Mouse (Mus musculus): ENCODE data around the gene Ydjc. TPM values are rescaled to one million over a fixed set of nuclear protein-coding genes. Genes with fewer than 3 reads are reported as not detected.
A peak's percentile ranks its signal among the peaks of the same experiment; 100 is the strongest.

Gene Ydjc
- total and polyA plus RNA-seq, 3 experiments, result 56.7 to 68.5 TPM; not detected in 1

DNA sequence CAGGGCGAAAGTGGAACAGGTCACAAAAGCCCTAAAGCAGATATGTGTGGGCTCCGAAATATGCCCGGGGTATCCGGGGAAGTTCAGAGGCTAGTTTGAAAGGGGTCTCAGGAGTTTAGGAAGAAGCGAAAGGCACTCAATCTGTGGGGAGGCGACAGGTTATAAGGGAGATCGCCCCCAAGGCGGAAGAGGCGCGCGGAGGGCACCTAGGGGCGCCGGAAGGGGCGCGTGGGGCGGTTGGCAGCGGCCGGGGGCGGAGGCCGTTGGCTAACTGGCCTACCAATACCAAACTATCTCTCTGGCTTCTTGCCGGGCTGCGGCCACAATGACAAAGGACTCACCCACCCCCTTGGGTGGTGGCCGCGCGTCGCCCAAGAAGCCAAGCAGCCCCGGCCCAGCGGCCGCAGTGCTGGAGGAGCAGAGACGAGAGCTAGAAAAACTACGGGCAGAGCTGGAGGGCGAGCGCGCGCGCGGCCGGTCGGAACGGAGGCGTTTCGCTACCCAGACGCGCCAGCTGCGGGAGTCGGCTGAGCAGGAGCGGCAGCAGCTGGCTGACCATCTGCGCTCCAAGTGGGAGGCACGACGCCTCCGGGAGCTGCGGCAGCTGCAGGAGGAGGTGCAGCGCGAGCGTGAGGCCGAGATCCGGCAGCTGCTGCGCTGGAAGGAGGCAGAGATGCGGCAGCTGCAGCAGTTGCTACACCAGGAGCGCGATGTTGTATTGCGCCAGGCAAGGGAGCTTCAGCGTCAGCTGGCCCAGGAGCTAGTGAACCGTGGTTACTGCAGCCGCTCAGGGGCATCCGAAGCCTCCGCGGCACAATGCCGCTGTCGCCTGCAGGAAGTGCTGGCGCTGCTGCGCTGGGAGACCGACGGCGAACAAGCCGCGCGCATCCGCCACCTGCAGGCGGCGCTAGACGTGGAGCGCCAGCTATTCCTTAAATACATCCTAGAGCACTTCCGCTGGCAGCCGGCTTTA is 64.3 kb downstream of the Ydjc start, which contains the start of gene Rimbp3:
Rimbp3 (plus strand) TSS at position 215 of the 973 bp plus-strand sequence.
- peak within 1 kb of the TSS; percentile 77 for H3K9ac ChIP-seq (ENCODE audit: control insufficient read depth, low read depth, low read length, poor library complexity, severe bottlenecking)
- no peaks in the 10 kb centered on the region for H3K9me3 ChIP-seq (replicated peaks; ENCODE audit: insufficient read depth, low read length)
- peak within 1 kb of the TSS; percentile 72 to 79 for H3K4me3 ChIP-seq (ENCODE audit: control insufficient read depth in 1 of 2, insufficient read depth in 1 of 2, low read depth in 2 of 2, low read length in 2 of 2)
- peaks cover 2 to 7% of the 10 kb centered on the region in 2 experiments; a peak in 1 of 4 replicates for H3K4me1 ChIP-seq (ENCODE audit: control insufficient read depth in 1 of 2, insufficient read depth in 2 of 2, low read length in 2 of 2)
- peaks cover 3% of the 10 kb centered on the region; the same call in 1 of the 2 replicates for H3K79me2 ChIP-seq (ENCODE audit: control insufficient read depth, insufficient read depth, low read length, poor library complexity)
- peak; percentile 92 for DNase-seq (ENCODE audit: low read depth, low spot score)
- 0 out of 4 replicates have a peak, but pooled peaks cover 0 to 3% of the 10 kb centered on the region in 2 experiments for H3K36me3 ChIP-seq (ENCODE audit: control insufficient read depth in 1 of 2, insufficient read depth in 2 of 2, low read length in 2 of 2)
- H3K27me3 ChIP-seq (ENCODE audit: control insufficient read depth in 1 of 2, insufficient read depth in 2 of 2, low read length in 2 of 2), result no peaks in the 10 kb centered on the region
- H3K27ac ChIP-seq (ENCODE audit: control insufficient read depth, low read depth, low read length), result peak within 1 kb of the TSS; percentile 20
- TF ChIP-seq POLR2AphosphoS2 (IDR thresholded peaks at IDR 0.05; ENCODE audit: low read length) (no peak; the same call in 1 of the 2 replicates), MEF2A (IDR thresholded peaks at IDR 0.05; ENCODE audit: extremely low read depth, insufficient replicate concordance, low read depth, low read length, poor library complexity, severe bottlenecking) (no peak), POLR2AphosphoS5 (IDR thresholded peaks at IDR 0.05; ENCODE audit: borderline replicate concordance, low read depth, low read length) (no peak), GABPA (IDR thresholded peaks at IDR 0.05; ENCODE audit: low read depth, low read length) (no peak), POLR2A (IDR thresholded peaks at IDR 0.05; ENCODE audit: control insufficient read depth in 1 of 2, insufficient read depth in 1 of 2, low read depth in 1 of 2, low read length in 2 of 2, poor library complexity in 1 of 2) (peak; percentile 53 to 58), ZC3H11A (IDR thresholded peaks at IDR 0.05; ENCODE audit: low read depth, low read length) (peak; percentile 65), ELF1 (IDR thresholded peaks at IDR 0.05; ENCODE audit: low read depth, low read length) (peak; percentile 76), MAX (IDR thresholded peaks at IDR 0.05; ENCODE audit: low read length) (peak; percentile 69), MAFK (IDR thresholded peaks at IDR 0.05; ENCODE audit: borderline replicate concordance, low read depth, low read length) (no peak), MYB (IDR thresholded peaks at IDR 0.05; ENCODE audit: low read depth, low read length) (0 out of 2 replicates have a peak, but pooled peaks have one; percentile 41), EP300 (IDR thresholded peaks at IDR 0.05; ENCODE audit: low read depth in 1 of 2, low read length in 2 of 2) (0 out of 4 replicates have a peak, but pooled peaks have one; percentile 25 to 37), SIN3A (IDR thresholded peaks at IDR 0.05; ENCODE audit: low read length) (peak; percentile 53; the same call in 1 of the 2 replicates), ZNF384 (IDR thresholded peaks at IDR 0.05; ENCODE audit: low read depth, low read length) (no peak), E2F4 (IDR thresholded peaks at IDR 0.05; ENCODE audit: borderline replicate concordance, low read depth, low read length) (no peak), CHD2 (IDR thresholded peaks at IDR 0.05; ENCODE audit: low read length) (no peak), UBTF (IDR thresholded peaks at IDR 0.05; ENCODE audit: borderline replicate concordance, insufficient read depth, low read depth, low read length) (0 out of 2 replicates have a peak, but pooled peaks have one; percentile 83), TAL1 (IDR thresholded peaks at IDR 0.05; ENCODE audit: low read length) (no peak), ZMIZ1 (IDR thresholded peaks at IDR 0.05; ENCODE audit: low read depth, low read length) (peak; percentile 54; the same call in 1 of the 2 replicates), CHD1 (IDR thresholded peaks at IDR 0.05; ENCODE audit: low read depth, low read length) (0 out of 2 replicates have a peak, but pooled peaks have one; percentile 62), TCF12 (IDR thresholded peaks at IDR 0.05; ENCODE audit: low read depth, low read length) (peak; percentile 45; the same call in 1 of the 2 replicates), ZKSCAN1 (IDR thresholded peaks at IDR 0.05; ENCODE audit: low read depth, low read length) (no peak), MXI1 (IDR thresholded peaks at IDR 0.05; ENCODE audit: low read depth, low read length) (no peak; the same call in 1 of the 2 replicates), NRF1 (IDR thresholded peaks at IDR 0.05; ENCODE audit: insufficient read depth, low read depth, low read length, poor library complexity, severe bottlenecking) (peak; percentile 63), BHLHE40 (IDR thresholded peaks at IDR 0.05; ENCODE audit: borderline replicate concordance, low read depth, low read length) (no peak), MYC (IDR thresholded peaks at IDR 0.05; ENCODE audit: low read depth, low read length) (0 out of 2 replicates have a peak, but pooled peaks have one; percentile 21), KAT2A (conservative IDR thresholded peaks at IDR 0.05; ENCODE audit: low read depth, low read length) (no peak), SMC3 (IDR thresholded peaks at IDR 0.05; ENCODE audit: low read depth, low read length) (peak; percentile 83), MAZ (IDR thresholded peaks at IDR 0.05; ENCODE audit: low read depth, low read length) (no peak), NELFE (IDR thresholded peaks at IDR 0.05; ENCODE audit: low read depth, low read length) (peak; percentile 61), HCFC1 (IDR thresholded peaks at IDR 0.05; ENCODE audit: low read depth, low read length) (peak; percentile 66), GATA1 (IDR thresholded peaks at IDR 0.05; ENCODE audit: low read depth, low read length) (no peak), JUND (IDR thresholded peaks at IDR 0.05; ENCODE audit: low read depth, low read length) (no peak), RAD21 (IDR thresholded peaks at IDR 0.05; ENCODE audit: low read depth, low read length) (peak; percentile 44), ETS1 (IDR thresholded peaks at IDR 0.05; ENCODE audit: low read depth, low read length) (peak; percentile 22; the same call in 1 of the 2 replicates)

Measured in MEL (cell line).